Comparison of ENCODE assay signal across 10 mouse cellular contexts in the genomic region with DNA sequence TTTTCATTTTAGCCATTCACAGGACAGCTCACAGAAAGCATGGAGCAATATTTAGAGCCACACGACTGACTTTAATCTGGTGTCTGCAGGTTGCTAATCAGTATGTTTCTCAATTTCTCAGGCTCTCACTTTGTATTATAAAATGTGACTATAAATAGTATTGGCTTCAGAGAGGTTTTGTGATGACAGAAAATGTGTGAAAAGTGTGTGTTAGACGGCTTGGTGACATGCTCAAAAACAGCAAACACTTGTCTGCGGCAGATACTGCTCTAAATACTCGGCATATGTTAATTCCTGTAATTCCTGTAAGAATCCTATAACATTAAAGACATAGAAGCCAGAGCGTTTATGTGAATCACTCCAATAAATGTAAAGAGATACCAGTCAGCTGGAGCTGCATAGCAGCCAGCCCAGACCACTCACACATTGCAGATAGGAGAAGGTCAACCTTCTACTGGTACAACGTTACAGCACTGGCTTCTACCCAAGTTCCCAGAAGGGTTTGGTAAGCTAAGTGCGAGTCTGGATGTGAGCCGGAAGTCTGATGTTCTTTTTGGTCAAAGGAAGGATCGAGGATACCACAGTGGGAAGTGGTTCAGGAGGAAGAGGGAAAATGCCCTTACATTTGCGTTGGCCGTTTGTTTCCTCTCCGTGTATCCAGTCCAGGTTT. TPM values are rescaled to one million over a fixed set of nuclear protein-coding genes. Genes with fewer than 3 reads are reported as not detected.
DNase-seq lines count a peak whose midpoint lies in the region; ATAC-seq and TF ChIP-seq lines count a peak whose summit lies in the region.
"Had no signal": no experiment of that assay in that cellular context is flagged by ENCODE, and none has a peak within 500 bp of the region (broad histone marks: within the 10 kb centered on the region; RNA-seq: fewer than 3 reads in every experiment).

No protein-coding gene starts in this region.

- H3K4me1 ChIP-seq in heart, embryonic 11.5 days (ENCODE audit: control insufficient read depth, insufficient read depth, low read length), result peaks cover 10% of the 10 kb centered on the region
- peaks cover 12% of the 10 kb centered on the region for H3K4me1 ChIP-seq in heart, adult 2 months (ENCODE audit: control insufficient read depth, insufficient read depth, low read length)
- peaks cover 71% of the 10 kb centered on the region for H3K4me1 ChIP-seq in midbrain, embryonic 13.5 days (replicated peaks)
- peaks cover 53% of the 10 kb centered on the region for H3K4me1 ChIP-seq in midbrain, embryonic 15.5 days
- H3K4me1 ChIP-seq in hindbrain, embryonic 16.5 days (ENCODE audit: control insufficient read depth, insufficient read depth, low read depth, low read length), result peaks cover 17% of the 10 kb centered on the region
- peaks cover 71% of the 10 kb centered on the region for H3K4me1 ChIP-seq in neural tube, embryonic 15.5 days

- H3K4me2 ChIP-seq in heart, embryonic 11.5 days, result no peak overlapping the region; the same call in 1 of the 2 replicates
- H3K4me2 ChIP-seq in midbrain, embryonic 13.5 days (replicated peaks), result peak overlapping the region; percentile 59; the same call in 1 of the 2 replicates
- no peak overlapping the region for H3K4me2 ChIP-seq in midbrain, embryonic 15.5 days
- peak overlapping the region; percentile 5; the same call in 1 of the 2 replicates for H3K4me2 ChIP-seq in hindbrain, embryonic 16.5 days (ENCODE audit: low read length)
- H3K4me2 ChIP-seq in neural tube, embryonic 15.5 days, result peak overlapping the region; percentile 55

- no peak overlapping the region for H3K9ac ChIP-seq in heart, embryonic 11.5 days (ENCODE audit: low read depth, low read length)
- H3K9ac ChIP-seq in heart, adult 2 months (ENCODE audit: low read depth, low read length), result no peak overlapping the region
- no peak overlapping the region for H3K9ac ChIP-seq in midbrain, embryonic 13.5 days (replicated peaks)
- H3K9ac ChIP-seq in midbrain, embryonic 15.5 days, result no peak overlapping the region
- H3K9ac ChIP-seq in hindbrain, embryonic 16.5 days (ENCODE audit: low read depth, low read length), result no peak overlapping the region
- 0 out of 2 replicates have a peak overlapping the region, but pooled peaks have one; percentile 20 for H3K9ac ChIP-seq in neural tube, embryonic 15.5 days (replicated peaks)

- H3K4me3 ChIP-seq in heart, embryonic 11.5 days (ENCODE audit: low read depth, low read length), result no peak overlapping the region
- H3K4me3 ChIP-seq in heart, adult 2 months, result no peak overlapping the region
- H3K4me3 ChIP-seq in midbrain, embryonic 13.5 days (replicated peaks), result no peak overlapping the region
- no peak overlapping the region for H3K4me3 ChIP-seq in midbrain, embryonic 15.5 days
- no peak overlapping the region for H3K4me3 ChIP-seq in hindbrain, embryonic 16.5 days (ENCODE audit: low read length)
- H3K4me3 ChIP-seq in neural tube, embryonic 15.5 days (replicated peaks), result no peak overlapping the region

- intact Hi-C loops in heart, adult 2 months (cut with DNase I), result loop anchor here (2.0 to 5.0 kb wide), 2 partner anchors 59 to 433 kb away; no protein-coding TSS in a partner anchor

- 58% methylated on average over 12 of the region's 12 CpGs for WGBS in heart, embryonic 11.5 days (ENCODE audit: insufficient replicate concordance)
- WGBS in heart, adult 2 months, result 23% methylated on average over 12 of the region's 12 CpGs
- 75% methylated on average over 12 of the region's 12 CpGs for WGBS in midbrain, embryonic 13.5 days
- WGBS in midbrain, embryonic 15.5 days, result 71% methylated on average over 12 of the region's 12 CpGs
- WGBS in hindbrain, embryonic 16.5 days, result 72% methylated on average over 12 of the region's 12 CpGs
- WGBS in neural tube, embryonic 15.5 days, result 69% methylated on average over 12 of the region's 12 CpGs

- no peak for TF ChIP-seq EP300 in heart, adult 2 months (IDR thresholded peaks at IDR 0.05; ENCODE audit: insufficient read depth, low read depth, low read length)

- H3K9me3 ChIP-seq in heart, embryonic 11.5 days (replicated peaks; ENCODE audit: control insufficient read depth, low read length), result no peaks in the 10 kb centered on the region
- H3K9me3 ChIP-seq in midbrain, embryonic 13.5 days, result no peaks in the 10 kb centered on the region
- no peaks in the 10 kb centered on the region for H3K9me3 ChIP-seq in midbrain, embryonic 15.5 days
- H3K9me3 ChIP-seq in hindbrain, embryonic 16.5 days (ENCODE audit: control insufficient read depth, low read length), result no peaks in the 10 kb centered on the region
- no peaks in the 10 kb centered on the region for H3K9me3 ChIP-seq in neural tube, embryonic 15.5 days (replicated peaks)

- DNase-seq in heart, adult 2 months, result no peak
- no peak for DNase-seq in left cerebral cortex, adult 11 months (ENCODE audit: low spot score)
- DNase-seq in urinary bladder, postnatal 36 days (ENCODE audit: low spot score in 2 of 2), result no peak
- DNase-seq: cerebellum, adult 9-11 months had no signal

- ATAC-seq in heart, embryonic 11.5 days (replicated peaks; ENCODE audit: insufficient number of reproducible peaks, low FRiP score, low TSS enrichment), result no peak
- ATAC-seq in midbrain, embryonic 13.5 days, result no peak
- no peak for ATAC-seq in midbrain, embryonic 15.5 days (replicated peaks)
- ATAC-seq in hindbrain, embryonic 16.5 days, result no peak
- no peak for ATAC-seq in neural tube, embryonic 15.5 days (ENCODE audit: low FRiP score)

- no peak for TF ChIP-seq POLR2A in heart, adult 2 months (IDR thresholded peaks at IDR 0.05; ENCODE audit: insufficient read depth, low read depth, low read length)

- H3K27ac ChIP-seq in heart, embryonic 11.5 days (ENCODE audit: low read depth, low read length), result 0 out of 2 replicates have a peak overlapping the region, but pooled peaks have one; percentile 10
- no peak overlapping the region; the same call in 1 of the 2 replicates for H3K27ac ChIP-seq in heart, adult 2 months
- no peak overlapping the region for H3K27ac ChIP-seq in midbrain, embryonic 13.5 days
- H3K27ac ChIP-seq in midbrain, embryonic 15.5 days, result no peak overlapping the region
- H3K27ac ChIP-seq in hindbrain, embryonic 16.5 days (ENCODE audit: low read depth, low read length), result no peak overlapping the region
- H3K27ac ChIP-seq in neural tube, embryonic 15.5 days (replicated peaks), result peak overlapping the region; percentile 83; the same call in 1 of the 2 replicates

- no peaks in the 10 kb centered on the region for H3K79me2 ChIP-seq in heart, adult 2 months (replicated peaks; ENCODE audit: control insufficient read depth, insufficient read depth, low read length)

- no peaks in the 10 kb centered on the region for H3K36me3 ChIP-seq in heart, embryonic 11.5 days (ENCODE audit: control insufficient read depth, insufficient read depth, low read length)
- H3K36me3 ChIP-seq in heart, adult 2 months (ENCODE audit: control insufficient read depth, insufficient read depth, low read length), result no peaks in the 10 kb centered on the region
- H3K36me3 ChIP-seq in midbrain, embryonic 13.5 days, result peaks cover 10% of the 10 kb centered on the region; the same call in 1 of the 2 replicates
- H3K36me3 ChIP-seq in midbrain, embryonic 15.5 days (replicated peaks), result no peaks in the 10 kb centered on the region
- no peaks in the 10 kb centered on the region for H3K36me3 ChIP-seq in hindbrain, embryonic 16.5 days (ENCODE audit: control insufficient read depth, insufficient read depth, low read length)
- no peaks in the 10 kb centered on the region for H3K36me3 ChIP-seq in neural tube, embryonic 15.5 days

- H3K27me3 ChIP-seq in heart, embryonic 11.5 days (ENCODE audit: control insufficient read depth, insufficient read depth, low read length), result no peaks in the 10 kb centered on the region; the same call in 1 of the 2 replicates
- no peaks in the 10 kb centered on the region for H3K27me3 ChIP-seq in heart, adult 2 months (ENCODE audit: control insufficient read depth, insufficient read depth, low read length)
- no peaks in the 10 kb centered on the region for H3K27me3 ChIP-seq in midbrain, embryonic 13.5 days
- no peaks in the 10 kb centered on the region for H3K27me3 ChIP-seq in midbrain, embryonic 15.5 days (replicated peaks)
- no peaks in the 10 kb centered on the region for H3K27me3 ChIP-seq in hindbrain, embryonic 16.5 days (replicated peaks; ENCODE audit: control insufficient read depth, insufficient read depth, low read length)
- no peaks in the 10 kb centered on the region for H3K27me3 ChIP-seq in neural tube, embryonic 15.5 days (replicated peaks)

- TF ChIP-seq CTCF in heart, adult 2 months (IDR thresholded peaks at IDR 0.05), result no peak

RNA-seq across cellular contexts. Expression of a gene that starts 1.2 kb away (rescaled TPM):
- polyA plus RNA-seq in heart, embryonic 11.5 days (2014; fragmentation: Nextera tagmentation; extraction: Ambion mirVana), result 9.3 and 9.7 TPM in 2 replicates
- 1 to 10 TPM; 4.1 to 4.6 TPM for total RNA-seq in heart, adult 2 months (2021)
- polyA plus RNA-seq in heart, adult 2 months (2012; rRNA removed), result 2.5 and 4.4 TPM in 2 replicates
- polyA plus RNA-seq in midbrain, embryonic 13.5 days (2015; fragmentation: Nextera tagmentation; extraction: Ambion mirVana), result 57.3 and 62.8 TPM in 2 replicates
- 47.9 and 48.3 TPM in 2 replicates for polyA plus RNA-seq in midbrain, embryonic 15.5 days (2015; fragmentation: Nextera tagmentation; extraction: Ambion mirVana)
- polyA plus RNA-seq in hindbrain, embryonic 16.5 days (2015; fragmentation: Nextera tagmentation; extraction: Ambion mirVana), result 32.3 and 34.5 TPM in 2 replicates
- polyA plus RNA-seq in neural tube, embryonic 15.5 days (2015; fragmentation: Nextera tagmentation; extraction: Ambion mirVana), result 31.4 and 32.0 TPM in 2 replicates

RNA-seq across cellular contexts. Expression of a gene that starts 7.8 kb away (rescaled TPM):
- polyA plus RNA-seq in heart, embryonic 11.5 days (2014; fragmentation: Nextera tagmentation; extraction: Ambion mirVana), result 1.0 and 1.7 TPM in 2 replicates
- 1 to 10 TPM; 1.4 to 1.9 TPM for total RNA-seq in heart, adult 2 months (2021)
- polyA plus RNA-seq in heart, adult 2 months (2012; rRNA removed), result 0.80 and 1.3 TPM in 2 replicates
- polyA plus RNA-seq in midbrain, embryonic 13.5 days (2015; fragmentation: Nextera tagmentation; extraction: Ambion mirVana), result 34.5 and 34.6 TPM in 2 replicates
- polyA plus RNA-seq in midbrain, embryonic 15.5 days (2015; fragmentation: Nextera tagmentation; extraction: Ambion mirVana), result 20.7 and 24.0 TPM in 2 replicates
- 13.3 and 14.0 TPM in 2 replicates for polyA plus RNA-seq in hindbrain, embryonic 16.5 days (2015; fragmentation: Nextera tagmentation; extraction: Ambion mirVana)
- polyA plus RNA-seq in neural tube, embryonic 15.5 days (2015; fragmentation: Nextera tagmentation; extraction: Ambion mirVana), result 11.3 and 14.3 TPM in 2 replicates
- total RNA-seq: neutrophil, adult 5-6 weeks had no signal

Comparison
In these comparisons a context has a peak if more than half of its experiments do, and no peak if none do; other contexts are left out.
1. H3K27ac ChIP-seq: peak in heart, embryonic 11.5 days (single experiment) and neural tube, embryonic 15.5 days (single experiment); none in heart, adult 2 months (single experiment), midbrain, embryonic 13.5 days (single experiment), midbrain, embryonic 15.5 days (single experiment) and hindbrain, embryonic 16.5 days (single experiment).
2. H3K4me2 ChIP-seq: peak in midbrain, embryonic 13.5 days (single experiment), hindbrain, embryonic 16.5 days (single experiment) and neural tube, embryonic 15.5 days (single experiment); none in heart, embryonic 11.5 days (single experiment) and midbrain, embryonic 15.5 days (single experiment).